Mouse (Mus musculus) spleen, adult 2 months (tissue): ENCODE results near the gene Zfp697.

Source experiments
- CTCF ChIP-seq: fragments of 200-500 bp; IDR thresholded peaks from 2 replicates; pipeline ENCODE4 v1.5.1; 2011; ENCODE audit warnings: mild to moderate bottlenecking, inconsistent platforms; ENCODE audit not compliant: insufficient read depth, insufficient read length, insufficient replicate concordance; ENCODE audit errors: extremely low read depth
- POLR2A ChIP-seq: fragments of 200-500 bp; IDR thresholded peaks from 2 replicates; pipeline ENCODE4 v1.6.1; 2011; ENCODE audit warnings: low read depth, low read length, inconsistent platforms

- TF ChIP-seq POLR2A (no peak), CTCF (no peak)
Observed at GRCm38 (mm10) chr3:98389305-98389704, 7.0 kb downstream of the Zfp697 start.
